Mouse (Mus musculus) spleen, adult 2 months (tissue): ENCODE measurements around the gene Ipcef1.

Experiments used
- CTCF ChIP-seq: fragments of 200-500 bp; IDR thresholded peaks from 2 replicates; pipeline ENCODE4 v1.5.1; 2011; ENCODE audit warnings: mild to moderate bottlenecking, inconsistent platforms; ENCODE audit not compliant: insufficient read depth, insufficient read length, insufficient replicate concordance; ENCODE audit errors: extremely low read depth
- POLR2A ChIP-seq: fragments of 200-500 bp; IDR thresholded peaks from 2 replicates; pipeline ENCODE4 v1.6.1; 2011; ENCODE audit warnings: low read depth, low read length, inconsistent platforms

DNA sequence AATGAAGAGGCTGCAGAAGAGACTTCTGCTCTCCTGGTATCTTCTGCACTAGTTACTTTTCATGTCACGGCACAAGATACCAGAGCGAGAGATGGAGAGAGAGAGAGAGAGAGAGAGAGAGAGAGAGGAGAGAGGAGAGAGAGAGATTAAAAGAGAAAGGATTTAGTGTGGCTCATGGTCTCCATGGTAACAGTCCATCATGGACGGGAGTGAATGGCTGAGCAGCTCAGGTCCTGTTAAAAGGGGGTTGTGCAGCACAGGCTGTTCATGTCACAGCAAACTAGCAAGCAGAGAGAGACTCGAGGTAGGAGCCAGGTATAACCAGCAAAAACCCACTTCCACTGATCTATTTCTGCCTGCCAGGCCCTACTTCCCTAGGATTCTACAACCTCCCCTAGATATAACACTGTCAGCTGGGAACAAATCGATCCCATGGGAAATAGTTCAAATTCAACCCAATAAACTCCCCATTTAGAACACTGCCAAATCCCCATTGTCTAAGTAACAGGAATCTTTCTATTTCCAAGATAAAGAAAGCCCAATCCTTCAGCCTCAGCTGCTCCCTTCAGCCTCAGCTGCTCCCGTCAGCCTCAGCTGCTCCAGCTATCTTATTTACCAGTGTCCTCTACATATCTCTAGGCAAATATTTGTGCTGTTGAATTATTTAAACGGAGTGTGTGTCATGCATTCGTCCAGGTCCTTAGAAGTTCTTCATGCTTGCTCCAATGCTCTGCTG is 18.0 kb upstream of the Ipcef1 start:
- TF ChIP-seq POLR2A (no peak), CTCF (no peak)
